Mouse (Mus musculus) stomach, postnatal 0 days (tissue): ENCODE data around the gene Gm7030.
"Not testable (repeated sequence)": the region's sequence is repeated elsewhere in the genome, so short reads cannot be mapped to it uniquely, and the experiment has no call there.

ENCODE experiments used
- CTCF ChIP-seq: IDR thresholded peaks from 2 replicates; pipeline ENCODE4 v1.5.1; 2016; ENCODE audit warnings: antibody characterized with exemption, low read depth, mild to moderate bottlenecking, moderate library complexity
- EP300 ChIP-seq: optimal IDR thresholded peaks from 2 replicates; pipeline ENCODE3; 2016; ENCODE audit warnings: antibody characterized with exemption

DNA sequence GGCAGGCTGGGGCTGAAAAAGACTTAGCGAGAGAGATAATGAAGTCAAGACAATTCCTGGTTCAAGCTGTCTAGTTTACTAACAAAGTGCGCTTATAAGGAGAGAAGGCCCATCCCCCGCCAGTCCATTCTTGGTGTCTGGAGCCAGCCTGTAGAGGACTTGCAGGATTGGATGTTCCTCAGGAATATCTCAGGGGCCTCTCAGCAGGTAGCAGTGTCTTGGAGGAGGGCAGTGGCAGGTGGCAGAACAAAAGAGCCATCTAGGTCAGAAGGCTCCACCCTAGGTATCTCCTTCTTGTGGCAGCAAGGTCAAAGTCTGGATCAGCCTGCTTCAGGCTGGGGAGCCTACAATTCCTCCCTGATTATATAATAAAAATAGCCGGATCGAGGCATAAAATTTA is 19.2 kb upstream of the Gm7030 start:
- TF ChIP-seq CTCF, EP300: not testable (repeated sequence)
